Mouse (Mus musculus): ENCODE results near the gene Gm20458.

Gene Gm20458

GRCm38 (mm10) chr2:164434681-164435080 is 26.1 kb upstream of the Gm20458 start:
- no peak for DNase-seq (ENCODE audit: low read depth, low spot score)

DNA sequence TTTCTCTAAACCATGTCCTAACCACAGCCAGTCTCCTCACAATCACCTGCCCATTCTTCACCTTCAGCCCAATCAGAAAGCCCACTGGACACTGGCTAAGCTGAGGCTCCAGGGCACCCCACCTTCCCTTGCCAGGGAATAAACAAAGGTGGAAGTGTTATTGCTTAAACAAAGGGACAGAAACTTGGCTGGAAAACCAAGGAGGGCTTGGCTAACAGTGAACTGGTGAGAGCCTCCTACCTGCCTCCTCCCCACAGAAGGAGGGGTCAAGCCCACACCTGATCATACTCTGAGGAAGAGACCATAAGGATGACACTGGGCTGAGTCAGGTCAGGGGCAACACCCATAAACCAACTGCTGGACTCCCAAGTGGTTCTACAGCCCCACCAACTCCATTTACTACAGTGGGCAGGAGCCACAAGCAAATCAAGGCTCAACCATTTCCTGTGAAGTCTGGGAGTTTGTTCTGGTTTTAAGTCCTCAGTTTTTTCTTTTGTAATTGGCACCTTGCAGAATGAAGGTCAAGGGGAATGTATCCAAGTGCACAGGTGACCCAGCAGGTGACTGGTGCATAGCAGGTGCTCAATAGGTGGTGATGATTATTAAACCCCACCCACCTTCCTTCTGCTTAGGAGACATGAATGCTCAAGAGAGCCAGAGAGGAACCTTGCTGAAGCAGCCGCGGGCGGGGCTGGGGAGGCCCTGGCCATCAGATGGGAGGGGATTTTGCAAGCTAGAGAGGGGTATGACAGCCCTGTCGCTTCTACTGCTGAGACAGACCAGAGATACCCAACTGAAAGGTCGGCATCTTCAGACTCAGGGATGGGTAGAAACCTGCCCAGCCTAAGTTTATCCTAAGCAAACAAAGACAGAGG is 25.3 kb upstream of the Gm20458 start:
- peak; percentile 61 for DNase-seq (ENCODE audit: low read depth, low spot score)

DNA sequence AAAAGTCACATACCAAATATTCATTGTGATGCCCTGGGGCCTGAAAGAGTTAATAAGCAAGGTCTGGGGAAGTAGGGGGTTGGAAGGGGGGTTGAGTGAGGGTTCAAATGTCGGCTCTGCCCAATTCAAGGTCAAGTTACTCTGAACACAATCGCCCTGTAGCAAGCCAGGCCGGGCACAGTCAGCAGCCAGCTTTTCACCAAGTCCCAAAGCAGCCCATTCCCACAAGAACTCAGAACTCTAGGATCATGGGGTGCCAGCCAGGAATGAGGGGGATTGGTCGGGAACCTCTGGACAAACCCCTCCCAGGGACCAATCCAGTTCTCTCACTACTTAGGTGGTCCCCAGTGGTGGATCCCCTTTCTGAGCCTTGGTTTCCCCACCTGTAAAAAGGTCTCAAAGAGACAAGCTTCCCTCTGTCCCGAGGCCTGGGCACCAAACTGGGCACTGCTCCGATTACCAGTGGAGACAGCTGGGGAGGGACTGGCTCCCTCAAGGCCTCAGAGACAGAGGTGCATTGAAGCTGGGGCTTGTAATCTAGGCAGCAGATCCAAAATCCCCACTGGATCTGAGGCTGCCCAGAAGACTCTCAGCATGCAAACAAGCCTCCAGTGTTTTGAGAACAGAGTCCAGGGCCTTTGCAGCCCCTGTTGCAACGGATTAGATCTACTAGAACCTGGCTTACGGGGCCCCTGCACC is 24.4 kb upstream of the Gm20458 start:
- no peak for DNase-seq (ENCODE audit: low read depth, low spot score)

- DNase-seq (ENCODE audit: low read depth, low spot score), result no peak
Measured at GRCm38 (mm10) chr2:164436961-164437360, 23.8 kb upstream of the Gm20458 start.

- no peak for DNase-seq (ENCODE audit: low read depth, low spot score)
Measured at GRCm38 (mm10) chr2:164437710-164438109, 23.1 kb upstream of the Gm20458 start.

DNA sequence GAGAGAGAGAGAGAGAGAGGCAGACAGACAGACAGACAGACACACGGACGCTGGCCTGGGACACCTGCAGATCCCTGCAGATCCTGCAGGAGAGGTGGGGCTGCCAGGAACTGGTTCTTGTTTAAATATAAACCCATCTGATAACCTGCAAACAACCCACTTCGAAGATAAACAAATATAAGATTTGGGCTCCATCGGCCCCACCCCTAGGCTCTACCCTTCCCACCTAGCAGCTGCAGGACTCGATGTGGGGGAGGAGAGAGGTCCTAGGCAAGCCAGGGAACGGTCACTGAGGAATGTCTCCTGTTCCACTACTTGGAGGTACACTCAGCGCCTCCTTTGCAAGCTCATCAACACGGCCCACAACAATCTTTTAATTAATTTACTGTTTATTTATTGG is 22.5 kb upstream of the Gm20458 start:
- DNase-seq (ENCODE audit: low read depth, low spot score), result no peak

GRCm38 (mm10) chr2:164439001-164439421 is 21.8 kb upstream of the Gm20458 start:
- no peak for DNase-seq (ENCODE audit: low read depth, low spot score)

GRCm38 (mm10) chr2:164440314-164440713 is 20.5 kb upstream of the Gm20458 start:
- DNase-seq (ENCODE audit: low read depth, low spot score), result no peak

- DNase-seq (ENCODE audit: low read depth, low spot score), result no peak
Measured at GRCm38 (mm10) chr2:164441155-164441554, 19.6 kb upstream of the Gm20458 start.

- DNase-seq (ENCODE audit: low read depth, low spot score), result no peak
Measured at GRCm38 (mm10) chr2:164441731-164442130, 19.0 kb upstream of the Gm20458 start.

GRCm38 (mm10) chr2:164442315-164443050 is 18.3 kb upstream of the Gm20458 start:
- DNase-seq (ENCODE audit: low read depth, low spot score), result no peak

DNA sequence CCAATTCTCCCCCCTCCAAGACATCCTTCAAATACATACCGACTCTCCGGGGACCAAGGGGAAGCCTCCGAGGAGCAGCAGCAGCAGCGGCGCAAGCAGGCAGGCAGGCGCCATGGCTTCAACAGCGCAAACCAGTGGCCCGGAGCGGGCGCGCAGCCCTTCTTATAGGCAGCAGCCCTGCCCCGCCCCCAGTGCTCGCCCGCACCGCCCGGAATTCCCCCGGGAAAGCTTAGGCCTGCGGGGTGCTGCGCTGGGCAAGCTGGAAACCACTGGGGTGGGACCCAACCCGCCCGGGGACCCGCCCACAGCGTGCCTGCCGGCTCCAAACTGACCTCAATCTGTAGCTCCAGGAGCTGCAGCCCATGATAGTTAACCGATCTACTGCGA is 17.7 kb upstream of the Gm20458 start:
- DNase-seq (ENCODE audit: low read depth, low spot score), result peak; percentile 86

DNA sequence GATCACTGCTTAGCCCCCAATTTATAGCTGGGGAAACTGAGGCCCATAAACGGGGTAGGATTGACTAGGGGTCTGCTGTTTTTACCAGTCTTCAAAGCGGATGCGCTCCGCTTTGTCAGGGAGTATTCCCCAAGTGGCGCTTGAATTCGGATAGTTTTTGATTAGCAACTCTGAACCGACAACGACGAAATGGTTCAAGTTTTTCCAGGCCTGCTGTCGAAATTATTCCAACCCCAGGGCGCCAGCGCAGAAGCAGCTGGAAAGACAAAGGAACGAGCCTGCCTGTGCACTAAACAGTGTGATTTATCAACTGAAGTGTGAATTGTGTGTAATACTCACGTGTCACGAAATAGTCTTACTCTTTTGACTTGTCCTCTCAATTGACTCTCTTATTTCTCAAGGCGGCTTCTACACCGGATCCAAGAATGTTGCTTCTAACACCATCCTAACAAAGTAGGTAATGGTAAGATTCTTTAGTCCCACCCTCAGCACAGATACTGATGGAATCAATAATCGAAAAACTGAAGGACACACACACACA is 17.2 kb upstream of the Gm20458 start, which contains the start of gene Sdc4:
TSS of gene Sdc4 (minus strand) at position 428 of the 541 bp plus-strand sequence.
- DNase-seq (ENCODE audit: low read depth, low spot score), result no peak

GRCm38 (mm10) chr2:164444701-164445100 is 16.1 kb upstream of the Gm20458 start:
- no peak for DNase-seq (ENCODE audit: low read depth, low spot score)

- no peak for DNase-seq (ENCODE audit: low read depth, low spot score)
Measured at GRCm38 (mm10) chr2:164445399-164446085, 15.2 kb upstream of the Gm20458 start.

GRCm38 (mm10) chr2:164446086-164446469 is 14.7 kb upstream of the Gm20458 start:
- DNase-seq (ENCODE audit: low read depth, low spot score), result no peak

DNA sequence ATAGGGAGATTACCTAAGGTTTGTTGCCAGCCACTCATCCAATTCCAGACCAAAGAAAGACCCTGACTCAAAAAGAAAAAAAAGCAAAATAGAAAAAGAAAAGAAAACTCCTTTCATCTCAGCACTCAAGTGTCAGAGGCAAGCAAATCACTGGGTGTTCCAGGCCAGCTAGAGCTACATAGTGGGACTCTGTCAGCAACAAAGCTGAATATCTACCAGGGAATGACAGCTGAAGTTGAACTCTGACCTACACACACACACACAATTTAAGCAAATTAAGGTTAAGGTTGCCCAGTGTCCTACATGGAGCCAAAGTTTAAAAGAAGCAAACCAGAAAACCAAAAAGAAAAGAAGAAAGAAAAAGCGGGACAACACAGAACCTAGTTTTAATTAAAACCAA is 12.6 kb upstream of the Gm20458 start:
- no peak for DNase-seq (ENCODE audit: low read depth, low spot score)

- no peak for DNase-seq (ENCODE audit: low read depth, low spot score)
Measured at GRCm38 (mm10) chr2:164448921-164449320, 11.8 kb upstream of the Gm20458 start.

DNA sequence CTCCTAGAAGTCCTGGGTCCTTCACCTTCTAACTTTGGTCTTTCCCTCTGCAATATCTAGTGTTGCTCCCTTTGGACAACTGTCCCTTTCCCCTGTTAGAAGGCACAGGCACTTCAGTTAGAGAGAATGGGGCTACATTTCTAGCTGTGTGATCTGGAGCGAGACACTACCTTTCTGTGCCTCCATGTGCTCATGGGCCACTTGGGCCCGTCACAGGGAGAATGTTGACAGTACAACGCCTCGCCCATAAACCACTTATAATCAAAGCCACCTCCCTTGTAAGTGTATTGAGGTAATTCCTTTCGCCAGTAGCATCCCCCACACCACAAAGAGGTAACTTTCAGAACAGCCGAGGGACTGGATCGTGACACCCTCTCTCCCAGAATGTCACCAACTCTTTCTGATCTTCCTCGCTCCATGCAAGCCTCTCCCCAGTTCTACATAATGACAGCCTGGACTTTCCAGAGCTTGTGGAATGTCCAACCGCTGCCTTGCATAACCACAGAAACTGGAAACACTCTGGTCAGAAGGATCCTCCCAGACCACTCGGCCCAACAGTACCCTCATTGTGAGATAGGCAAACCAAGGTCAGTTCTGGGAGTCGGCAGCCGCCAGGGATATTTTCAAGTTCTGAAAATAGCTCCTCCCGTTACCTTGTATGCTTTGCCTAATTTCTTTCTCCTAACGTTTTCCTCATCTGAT is 11.3 kb upstream of the Gm20458 start:
- no peak for DNase-seq (ENCODE audit: low read depth, low spot score)

DNA sequence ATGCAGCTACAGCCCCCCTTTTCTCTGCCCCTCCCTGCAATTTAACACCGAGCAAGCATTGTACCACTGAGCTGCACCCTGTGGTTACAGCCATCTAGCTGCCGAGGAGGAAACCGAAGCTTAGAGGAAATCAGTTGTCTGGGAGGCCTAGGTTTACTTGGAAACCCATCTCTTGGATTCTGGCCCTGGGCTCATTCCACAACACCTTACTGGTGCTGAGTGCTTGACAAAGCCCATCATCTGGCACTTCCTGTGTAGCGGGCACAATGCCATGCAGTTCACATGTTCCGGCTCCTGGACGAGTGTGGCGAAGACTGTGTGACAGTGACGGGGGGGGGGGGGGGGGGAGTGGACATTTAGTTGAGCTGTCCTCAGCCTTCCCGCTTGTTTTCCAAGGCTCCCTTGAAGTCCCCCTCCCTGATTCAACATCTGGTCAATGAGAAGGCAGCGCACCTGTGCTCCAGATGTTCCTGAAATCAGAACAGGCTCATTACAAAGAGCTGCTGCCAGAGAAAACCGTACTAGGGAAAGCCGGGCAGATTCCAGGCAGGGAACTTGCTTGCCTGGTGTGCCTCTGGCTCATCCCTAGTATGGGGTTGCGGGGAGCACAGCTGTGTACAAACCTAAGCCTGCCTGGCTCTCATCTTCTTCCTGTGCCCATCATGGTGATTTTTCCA is 8.6 kb upstream of the Gm20458 start:
- peak; percentile 58 for DNase-seq (ENCODE audit: low read depth, low spot score)
